In the genomic region with DNA sequence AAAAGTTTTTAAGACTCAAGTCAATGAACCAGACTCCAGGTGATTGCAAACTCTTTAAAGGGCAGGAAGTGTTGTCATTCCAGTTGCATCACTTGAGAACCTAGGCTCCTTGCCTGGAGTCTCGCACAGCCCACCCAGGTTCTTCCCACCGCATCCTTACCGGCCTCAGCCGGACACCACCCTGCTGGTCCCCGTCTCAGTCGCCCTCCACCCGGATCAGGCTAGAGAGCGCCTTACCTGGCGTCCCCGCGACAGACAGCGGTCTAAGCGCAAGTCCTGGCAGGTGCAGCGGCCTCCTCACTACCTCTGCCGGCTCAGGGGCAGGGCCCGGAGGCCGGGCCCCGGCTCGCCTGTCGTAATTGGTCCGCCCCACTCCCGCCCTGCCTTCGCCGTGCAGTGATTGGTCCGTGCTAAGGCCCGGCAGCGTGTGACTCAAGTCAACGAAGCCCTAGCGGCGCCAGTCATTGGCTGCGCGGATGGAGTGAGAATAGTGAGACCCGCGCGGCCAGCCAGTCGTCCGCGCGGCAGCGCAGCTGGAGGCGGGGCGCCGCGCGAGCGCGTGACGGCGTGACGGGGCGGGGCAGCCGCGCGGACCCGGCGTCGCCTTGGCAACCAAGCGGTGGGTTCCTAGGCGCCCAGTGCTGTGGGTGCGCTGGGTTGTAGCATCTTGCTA, we compare ENCODE assay signal across 1 mouse cellular context.
TF ChIP-seq lines count a peak whose summit lies in the region.

A gene (minus strand): TSS at position 522 of the 673 bp plus-strand sequence.

TF ChIP-seq in CH12.LX, 34 proteins besides CTCF, POLR2A, EP300 and RAD21 (continued from another document):
- TF ChIP-seq TCF12 (IDR thresholded peaks at IDR 0.05; ENCODE audit: low read depth, low read length) (peak; percentile 86), HCFC1 (IDR thresholded peaks at IDR 0.05; ENCODE audit: low read depth, low read length) (peak; percentile 70), UBTF (IDR thresholded peaks at IDR 0.05; ENCODE audit: low read depth, low read length) (no peak), ZMIZ1 (IDR thresholded peaks at IDR 0.05; ENCODE audit: low read depth, low read length) (peak; percentile 83), SMC3 (IDR thresholded peaks at IDR 0.05; ENCODE audit: low read depth, low read length) (no peak), E2F4 (IDR thresholded peaks at IDR 0.05; ENCODE audit: insufficient replicate concordance, low read depth, low read length) (no peak; the same call in 1 of the 2 replicates), NRF1 (IDR thresholded peaks at IDR 0.05; ENCODE audit: low read depth, low read length) (peak; percentile 74), RCOR1 (conservative IDR thresholded peaks at IDR 0.05; ENCODE audit: low read depth, low read length) (no peak; the same call in 1 of the 2 replicates), ZKSCAN1 (IDR thresholded peaks at IDR 0.05; ENCODE audit: borderline replicate concordance, low read depth, low read length) (no peak), BHLHE40 (IDR thresholded peaks at IDR 0.05; ENCODE audit: low read depth, low read length) (peak; percentile 62; the same call in 1 of the 2 replicates), CHD1 (IDR thresholded peaks at IDR 0.05; ENCODE audit: low read depth, low read length) (no peak), MXI1 (IDR thresholded peaks at IDR 0.05; ENCODE audit: low read depth, low read length) (peak; percentile 96), SIN3A (IDR thresholded peaks at IDR 0.05; ENCODE audit: low read length) (peak; percentile 89), NELFE (IDR thresholded peaks at IDR 0.05; ENCODE audit: low read depth, low read length) (peak; percentile 71), ZC3H11A (IDR thresholded peaks at IDR 0.05; ENCODE audit: low read depth, low read length) (no peak), MAX (IDR thresholded peaks at IDR 0.05; ENCODE audit: low read length) (no peak; the same call in 1 of the 2 replicates), IRF4 (IDR thresholded peaks at IDR 0.05; ENCODE audit: low read depth, low read length) (0 out of 2 replicates have a peak, but pooled peaks have one; percentile 38), JUND (conservative IDR thresholded peaks at IDR 0.05; ENCODE audit: low read depth, low read length) (no peak), ELF1 (IDR thresholded peaks at IDR 0.05; ENCODE audit: low read depth, low read length) (peak; percentile 57), ZNF384 (IDR thresholded peaks at IDR 0.05; ENCODE audit: low read depth, low read length) (no peak), JUN (IDR thresholded peaks at IDR 0.05; ENCODE audit: insufficient read depth, low read depth, low read length) (no peak), MYC (IDR thresholded peaks at IDR 0.05; ENCODE audit: low read depth, low read length) (no peak), MAFK (IDR thresholded peaks at IDR 0.05; ENCODE audit: insufficient replicate concordance, low read length) (no peak), ETS1 (conservative IDR thresholded peaks at IDR 0.05; ENCODE audit: low read depth, low read length) (no peak), GABPA (IDR thresholded peaks at IDR 0.05; ENCODE audit: insufficient replicate concordance, low read depth, low read length) (no peak), MEF2A (IDR thresholded peaks at IDR 0.05; ENCODE audit: borderline replicate concordance, low read depth, low read length) (0 out of 2 replicates have a peak, but pooled peaks have one; percentile 8), CHD2 (IDR thresholded peaks at IDR 0.05; ENCODE audit: low read length) (peak; percentile 90), PAX5 (IDR thresholded peaks at IDR 0.05; ENCODE audit: low read length) (no peak), KAT2A (IDR thresholded peaks at IDR 0.05; ENCODE audit: insufficient replicate concordance, low read length) (0 out of 2 replicates have a peak, but pooled peaks have one; percentile 53), USF2 (conservative IDR thresholded peaks at IDR 0.05; ENCODE audit: low read depth, low read length) (no peak), TBP (conservative IDR thresholded peaks at IDR 0.05; ENCODE audit: low read depth, low read length) (peak; percentile 62; the same call in 1 of the 2 replicates)
